Mouse (Mus musculus) forelimb bud, embryonic 11.5 days (tissue): Measurements from ENCODE around the gene Hoxd13.

Experiments
- DNase-seq: peaks from one replicate; pipeline ENCODE4 v3.0.0-alpha.2; 2012; ENCODE audit warnings: low read depth, low spot score

Gene Hoxd13

GRCm38 (mm10) chr2:74680561-74681398 is 12.7 kb downstream of the Hoxd13 start:
- no peak for DNase-seq

- no peak for DNase-seq
Observed at GRCm38 (mm10) chr2:74681594-74682531, 13.8 kb downstream of the Hoxd13 start.

GRCm38 (mm10) chr2:74682796-74683195 is 14.7 kb downstream of the Hoxd13 start:
- DNase-seq, result no peak

GRCm38 (mm10) chr2:74683471-74683951 is 15.4 kb downstream of the Hoxd13 start:
- no peak for DNase-seq

GRCm38 (mm10) chr2:74684106-74684505 is 16.0 kb downstream of the Hoxd13 start:
- no peak for DNase-seq

- no peak for DNase-seq
Observed at GRCm38 (mm10) chr2:74685059-74685603, 17.0 kb downstream of the Hoxd13 start.

GRCm38 (mm10) chr2:74686301-74686987 is 18.3 kb downstream of the Hoxd13 start:
- peak; percentile 91 for DNase-seq

- no peak for DNase-seq
Observed at GRCm38 (mm10) chr2:74686988-74687697, 19.0 kb downstream of the Hoxd13 start.

- DNase-seq, result no peak
Observed at GRCm38 (mm10) chr2:74687698-74688555, 19.8 kb downstream of the Hoxd13 start.

- DNase-seq, result no peak
Observed at GRCm38 (mm10) chr2:74688795-74689573, 20.9 kb downstream of the Hoxd13 start.

GRCm38 (mm10) chr2:74689574-74690337 is 21.6 kb downstream of the Hoxd13 start:
- DNase-seq, result no peak

GRCm38 (mm10) chr2:74690338-74690716 is 22.2 kb downstream of the Hoxd13 start:
- no peak for DNase-seq

- peak; percentile 94 for DNase-seq
Observed at GRCm38 (mm10) chr2:74691022-74691951, 23.2 kb downstream of the Hoxd13 start, which contains the start of gene Hoxd10. Hoxd10 (plus strand) TSS chr2:74691924.

GRCm38 (mm10) chr2:74691995-74692807 is 24.1 kb downstream of the Hoxd13 start:
- no peak for DNase-seq

- no peak for DNase-seq
Observed at GRCm38 (mm10) chr2:74692808-74693431, 24.8 kb downstream of the Hoxd13 start.

GRCm38 (mm10) chr2:74693432-74693827 is 25.3 kb downstream of the Hoxd13 start:
- no peak for DNase-seq
